Mouse (Mus musculus) neural tube, embryonic 11.5 days (tissue): ENCODE results near the gene Ube2n. TPM values are rescaled to one million over a fixed set of nuclear protein-coding genes. Genes with fewer than 3 reads are reported as not detected.

Experiments used
- ATAC-seq: fragments of 200-750 bp; cut with Nextera tagmentation; 2 replicates; pipeline ENCODE4 v1.8.0; 2017; ENCODE audit warnings: moderate number of reproducible peaks, mild to moderate bottlenecking, moderate TSS enrichment, moderate library complexity; ENCODE audit not compliant: insufficient read depth, low FRiP score, low TSS enrichment
- DNase-seq: peaks from one replicate; pipeline ENCODE4 v3.0.0-alpha.2; 2015; ENCODE audit warnings: low spot score
- H3K27ac ChIP-seq: fragments of 300-500 bp; sonication (generic); 2 replicates; pipeline ENCODE4 v1.5.1; 2014; ENCODE audit warnings: low read depth, mild to moderate bottlenecking, low read length
- H3K27me3 ChIP-seq: fragments of 300-500 bp; sonication (generic); 2 replicates; pipeline ENCODE4 v1.6.1; 2014; ENCODE audit warnings: mild to moderate bottlenecking, low read length, mixed read lengths; ENCODE audit not compliant: control insufficient read depth, insufficient read depth
- H3K36me3 ChIP-seq: fragments of 300-500 bp; sonication (generic); 2 replicates; pipeline ENCODE4 v1.6.1; 2014; ENCODE audit warnings: mild to moderate bottlenecking, low read length, moderate library complexity, mixed read lengths; ENCODE audit not compliant: control insufficient read depth, insufficient read depth
- H3K4me1 ChIP-seq: fragments of 300-500 bp; sonication (generic); 2 replicates; pipeline ENCODE4 v1.6.1; 2014; ENCODE audit warnings: low read length, mixed read lengths; ENCODE audit not compliant: control insufficient read depth, insufficient read depth
- H3K4me2 ChIP-seq: fragments of 300-500 bp; sonication (generic); 2 replicates; pipeline ENCODE4 v1.6.1; 2014; ENCODE audit warnings: low read depth, mild to moderate bottlenecking, moderate library complexity
- H3K4me3 ChIP-seq: fragments of 300-500 bp; sonication (generic); 2 replicates; pipeline ENCODE4 v1.5.1; 2014; ENCODE audit warnings: low read depth, low read length
- H3K9ac ChIP-seq: fragments of 300-500 bp; sonication (generic); 2 replicates; pipeline ENCODE4 v1.6.1; 2014; ENCODE audit warnings: mild to moderate bottlenecking, low read length
- H3K9me3 ChIP-seq: fragments of 300-500 bp; sonication (generic); 2 replicates; pipeline ENCODE4 v1.6.1; 2016; ENCODE audit warnings: low read length; ENCODE audit not compliant: control insufficient read depth
- WGBS: fragments of 180-500 bp; shearing (Covaris S2); extraction: QIAGEN DNeasy Blood & Tissue Kit; methylation state at CpG from one replicate; pipeline ENCODE4 v1.1.7; 2014; 5-methylcytosine and 5-hydroxymethylcytosine counted together
- polyA plus RNA-seq: library from polyadenylated mRNA; unstranded; fragments of >200 nt; fragmentation: Nextera tagmentation; extraction: Ambion mirVana; gene quantifications from 2 replicates; pipeline ENCODE4 v1.2.1, GENCODE M21; 2014

Gene Ube2n
- polyA plus RNA-seq, 1 experiment from 2014 or later, result 477 TPM

DNA sequence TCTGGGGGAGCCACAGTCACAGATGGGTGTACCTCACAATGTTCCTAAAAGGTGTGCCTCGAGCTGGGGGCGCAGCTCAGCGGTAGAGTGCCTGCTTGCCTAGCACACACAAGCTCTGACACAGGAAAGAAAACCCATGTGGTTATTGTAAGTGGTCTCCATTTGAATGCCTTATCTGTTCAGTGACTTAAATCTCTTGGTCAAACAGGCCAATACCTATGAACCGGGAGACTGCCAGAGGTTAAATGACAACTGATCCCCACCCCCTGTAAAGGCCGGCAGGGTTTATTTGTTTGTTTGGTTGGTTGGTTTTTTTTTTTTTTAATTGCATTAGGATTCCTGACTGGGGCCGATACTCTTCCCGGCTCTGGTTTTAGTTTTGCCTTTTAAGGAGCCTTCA, 44.5 kb downstream of the Ube2n start:
- ATAC-seq (no peak), DNase-seq (no peak)
- no peak overlapping the region for H3K4me3 ChIP-seq
- H3K4me1 ChIP-seq, result peaks cover 6% of the 10 kb centered on the region; the same call in 1 of the 2 replicates
- H3K4me2 ChIP-seq, result no peak overlapping the region
- no peaks in the 10 kb centered on the region for H3K27me3 ChIP-seq
- WGBS, result 77% methylated on average over 7 of the region's 7 CpGs
- no peak overlapping the region for H3K9ac ChIP-seq
- no peaks in the 10 kb centered on the region for H3K9me3 ChIP-seq
- no peak overlapping the region for H3K27ac ChIP-seq
- H3K36me3 ChIP-seq, result no peaks in the 10 kb centered on the region

DNA sequence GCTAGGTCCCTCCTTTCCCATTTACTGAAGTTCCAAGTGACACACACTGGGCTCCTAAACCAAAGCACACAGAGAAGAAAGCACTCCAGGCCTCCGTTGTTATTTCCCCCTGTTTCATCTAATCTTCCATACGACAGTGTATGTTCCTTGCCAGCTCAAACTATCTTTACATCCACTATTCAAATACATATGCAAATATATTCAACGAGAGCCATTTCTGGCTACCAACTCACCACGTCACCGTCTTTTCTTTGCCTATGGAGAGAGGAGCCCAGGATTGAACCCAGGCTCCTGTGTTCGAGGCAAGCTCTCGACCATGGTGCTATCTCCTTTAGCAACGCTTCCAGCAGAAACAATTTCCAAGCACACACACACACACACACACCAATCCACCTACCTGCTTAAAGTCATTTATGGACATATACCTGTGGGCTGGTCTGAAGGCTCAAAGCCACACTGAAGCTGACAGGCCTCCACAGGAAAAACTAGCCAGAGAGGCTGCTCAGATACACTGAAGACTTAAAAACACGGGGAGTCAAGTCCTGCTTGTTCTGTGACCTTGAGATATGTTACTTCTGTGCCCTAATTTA, 45.5 kb downstream of the Ube2n start:
- no peak overlapping the region for H3K4me2 ChIP-seq
- H3K27me3 ChIP-seq, result no peaks in the 10 kb centered on the region
- no peak for DNase-seq
- H3K27ac ChIP-seq, result no peak overlapping the region
- ATAC-seq, result no peak
- H3K9me3 ChIP-seq, result no peaks in the 10 kb centered on the region
- no peak overlapping the region for H3K4me3 ChIP-seq
- peaks cover 7% of the 10 kb centered on the region; the same call in 1 of the 2 replicates for H3K4me1 ChIP-seq
- H3K36me3 ChIP-seq, result no peaks in the 10 kb centered on the region
- no peak overlapping the region for H3K9ac ChIP-seq
- 91% methylated on average over 9 of the region's 9 CpGs for WGBS

DNA sequence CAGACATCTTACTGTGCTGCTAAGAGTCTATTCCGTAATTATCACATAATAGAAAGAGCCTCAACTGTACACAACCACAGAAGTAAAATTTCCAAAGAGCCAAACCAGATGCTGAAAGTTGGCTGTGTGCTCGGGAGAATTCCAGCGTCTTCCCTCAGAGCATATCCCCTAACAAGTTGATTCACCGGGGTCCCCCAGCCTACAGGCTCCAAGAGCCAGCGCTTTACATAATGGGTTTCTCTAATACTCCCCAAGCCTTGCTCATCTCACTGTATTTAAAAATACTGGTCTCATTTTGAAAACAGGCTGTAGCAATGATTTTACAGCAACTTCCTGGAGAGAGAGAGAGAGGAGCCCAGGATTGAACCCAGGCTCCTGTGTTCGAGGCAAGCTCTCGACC, 46.7 kb downstream of the Ube2n start:
- peak overlapping the region; percentile 95 for H3K4me3 ChIP-seq
- H3K27ac ChIP-seq, result no peak overlapping the region
- H3K4me1 ChIP-seq, result peaks cover 12% of the 10 kb centered on the region; the same call in 1 of the 2 replicates
- no peaks in the 10 kb centered on the region for H3K36me3 ChIP-seq
- ATAC-seq (no peak), DNase-seq (no peak)
- H3K9ac ChIP-seq, result no peak overlapping the region
- H3K9me3 ChIP-seq, result no peaks in the 10 kb centered on the region
- H3K4me2 ChIP-seq, result peak overlapping the region; percentile 79
- H3K27me3 ChIP-seq, result no peaks in the 10 kb centered on the region
- WGBS, result 60% methylated on average over 7 of the region's 7 CpGs

DNA sequence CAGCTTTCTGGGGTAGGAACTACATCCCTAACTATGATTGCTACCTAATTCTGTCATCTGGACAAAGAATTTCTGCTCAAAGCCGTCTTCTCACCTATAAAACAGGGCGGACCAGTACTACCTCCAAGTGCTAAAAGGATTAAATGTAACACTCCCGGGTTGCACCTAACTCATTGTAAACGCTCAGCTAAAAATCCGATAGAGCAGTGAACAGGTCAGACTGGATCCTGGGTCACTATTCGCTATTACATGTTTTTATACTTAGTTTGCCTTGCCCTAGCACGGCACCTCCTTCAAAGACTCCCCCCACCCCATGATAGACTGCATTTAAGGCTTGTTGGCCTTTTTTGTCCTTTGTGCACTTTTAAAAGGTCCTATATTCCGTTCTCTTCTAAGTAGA, 47.5 kb downstream of the Ube2n start:
- Histone ChIP-seq H3K27ac (no peak overlapping the region), H3K4me1 (peaks cover 12% of the 10 kb centered on the region; the same call in 1 of the 2 replicates), H3K27me3 (no peaks in the 10 kb centered on the region), H3K4me2 (peak overlapping the region; percentile 79), H3K4me3 (peak overlapping the region; percentile 95), H3K9ac (peak overlapping the region; percentile 97), H3K36me3 (no peaks in the 10 kb centered on the region), H3K9me3 (no peaks in the 10 kb centered on the region)
- ATAC-seq (no peak), DNase-seq (no peak)
- 9% methylated on average over 8 of the region's 8 CpGs for WGBS

DNA sequence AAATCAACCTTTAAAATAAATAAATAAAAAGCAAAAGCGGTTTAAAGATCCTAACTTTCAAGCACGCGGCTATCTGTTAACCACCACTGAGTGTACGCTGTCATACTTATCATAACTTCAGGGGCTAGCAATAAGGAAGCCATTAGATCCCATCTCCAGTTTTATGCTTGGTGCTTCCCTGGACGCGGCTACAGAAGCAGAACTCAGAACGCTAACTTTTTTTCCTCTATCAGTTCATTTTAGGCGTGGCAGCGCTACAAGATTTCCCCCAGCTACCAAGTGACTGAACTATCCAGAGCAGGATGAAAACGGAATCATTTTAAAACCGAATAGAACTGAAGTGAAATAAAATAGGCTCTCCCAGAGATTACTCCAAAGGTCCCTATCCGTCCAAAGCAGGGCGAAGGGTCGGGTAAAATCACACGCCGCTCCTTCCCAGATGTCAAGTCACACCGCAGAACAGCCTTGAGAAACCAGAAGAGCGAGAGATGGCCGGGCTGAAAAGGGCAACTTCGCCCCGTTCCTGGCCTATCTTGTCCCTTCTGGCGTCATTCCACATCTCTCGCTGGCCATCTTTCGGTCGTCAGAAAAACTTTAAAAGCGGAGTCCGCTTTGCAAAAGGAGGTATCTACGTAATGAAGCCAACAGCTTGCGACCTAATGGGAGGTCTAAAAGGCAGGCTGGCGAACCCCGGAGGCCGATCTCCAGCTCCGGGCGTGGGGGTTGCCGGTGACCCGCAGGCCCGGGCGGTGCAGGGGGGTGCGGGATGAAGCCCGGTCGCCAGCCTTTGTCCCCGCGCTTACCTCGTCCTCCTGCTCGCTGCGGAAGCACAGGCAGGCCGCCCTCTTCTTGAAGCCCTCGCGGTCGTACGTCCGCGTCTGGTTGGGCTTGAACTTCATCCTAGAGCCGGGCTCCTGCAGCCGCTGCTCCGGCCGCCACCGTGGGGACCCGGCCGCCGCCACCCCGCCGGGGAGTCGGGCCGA, 48.2 kb downstream of the Ube2n start:
- Histone ChIP-seq H3K4me3 (peak overlapping the region; percentile 95), H3K9ac (peak overlapping the region; percentile 97), H3K27ac (peak overlapping the region; percentile 92), H3K36me3 (no peaks in the 10 kb centered on the region), H3K27me3 (no peaks in the 10 kb centered on the region), H3K9me3 (no peaks in the 10 kb centered on the region), H3K4me1 (peaks cover 12% of the 10 kb centered on the region; the same call in 1 of the 2 replicates), H3K4me2 (peak overlapping the region; percentile 79)
- WGBS, result 2% methylated on average over 65 of the region's 65 CpGs
- ATAC-seq (peak; percentile 78), DNase-seq (peak; percentile 66)

DNA sequence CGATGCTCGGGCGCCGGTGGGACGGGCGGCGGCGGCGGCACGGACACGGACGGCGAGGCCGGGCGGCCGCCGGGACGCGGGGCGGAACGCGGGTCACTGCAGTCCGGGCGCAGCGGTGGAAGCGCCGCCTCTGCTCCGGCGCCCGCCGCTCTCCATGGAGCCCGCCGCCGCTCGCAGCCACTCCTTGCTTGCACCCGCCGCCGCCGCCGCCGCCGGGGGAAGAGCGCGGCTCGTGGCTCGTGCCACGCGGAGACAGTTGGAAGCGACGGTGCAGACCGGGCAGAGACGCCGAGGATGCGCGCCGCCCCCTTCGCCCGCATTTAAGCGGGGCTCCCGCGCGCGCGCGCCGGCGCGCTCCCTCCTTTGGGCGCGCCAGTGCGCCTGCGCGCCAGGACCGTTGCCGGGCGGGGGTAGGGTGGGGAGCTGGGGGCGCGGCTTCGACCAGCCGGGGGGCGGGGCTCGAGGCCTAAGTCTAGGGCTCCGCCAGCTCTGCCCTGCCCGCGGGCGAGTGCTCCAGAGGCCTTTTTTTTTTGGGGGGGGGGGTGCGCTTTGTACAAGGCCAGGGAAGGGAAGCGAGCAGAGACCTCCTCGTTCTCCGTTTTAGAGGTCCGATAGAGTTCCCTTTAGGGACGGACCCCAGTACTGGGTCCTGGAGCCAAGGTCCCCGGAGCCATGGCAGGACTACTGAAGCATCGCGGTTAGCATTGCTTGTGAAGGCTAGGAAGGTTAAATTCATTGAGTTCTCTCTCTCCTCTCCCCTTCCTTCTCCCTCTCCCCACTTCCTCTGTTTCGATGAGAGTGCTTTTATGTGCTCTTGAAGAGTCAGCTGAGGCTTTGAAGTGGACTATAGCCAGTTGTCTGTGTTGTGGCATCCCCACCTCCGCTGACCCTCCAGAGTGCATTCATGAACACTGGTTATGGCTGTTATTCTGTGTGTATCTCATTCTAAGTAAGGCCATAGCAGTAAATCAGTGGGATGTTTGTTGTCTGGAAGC, 49.2 kb downstream of the Ube2n start, which contains the start of gene Nudt4:
TSS of gene Nudt4 (minus strand) at position 296 of the 995 bp plus-strand sequence.
- Histone ChIP-seq H3K4me3 (peak within 1 kb of the TSS; percentile 95), H3K4me2 (peak within 1 kb of the TSS; percentile 79), H3K36me3 (no peaks in the 10 kb centered on the region), H3K9me3 (no peaks in the 10 kb centered on the region), H3K9ac (peak within 1 kb of the TSS; percentile 97), H3K4me1 (peaks cover 12% of the 10 kb centered on the region; the same call in 1 of the 2 replicates), H3K27ac (peak within 1 kb of the TSS; percentile 92), H3K27me3 (no peaks in the 10 kb centered on the region)
- 2% methylated on average over 42 of the region's 97 CpGs for WGBS
- peak; percentile 98 for DNase-seq
- peak; percentile 90 for ATAC-seq

DNA sequence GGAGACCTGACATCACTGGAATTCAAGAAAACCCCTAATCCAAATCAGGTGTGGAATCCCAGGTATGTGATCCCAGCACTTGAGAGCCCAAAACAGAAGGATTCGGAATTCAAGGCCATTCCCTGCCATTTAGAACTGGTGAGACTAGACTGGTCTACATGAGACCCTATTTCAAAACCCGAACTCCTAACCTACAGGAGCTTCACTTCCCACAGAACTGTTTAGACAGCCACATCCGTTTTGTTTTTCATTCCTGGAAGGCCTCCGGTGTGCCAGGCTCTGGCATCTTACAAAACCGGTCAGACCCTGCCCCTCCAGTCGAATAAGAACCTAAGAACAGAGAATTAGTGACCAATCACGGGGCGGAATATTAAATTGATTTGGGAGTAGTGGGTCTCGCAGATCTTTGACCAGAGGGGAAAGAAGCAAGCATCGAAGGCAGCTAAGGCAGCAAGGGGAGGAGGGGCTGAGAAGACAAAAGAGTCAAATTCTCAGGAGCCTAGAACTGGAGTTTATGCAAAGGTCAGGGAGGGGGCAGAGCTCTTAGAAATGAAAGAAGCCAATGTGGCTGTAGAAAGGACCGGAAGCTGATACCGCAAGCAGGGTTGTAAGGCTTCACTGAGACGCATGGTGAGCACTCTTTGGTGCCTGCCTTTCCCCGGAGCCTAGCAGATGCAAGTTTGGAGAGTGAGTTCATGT, 50.4 kb downstream of the Ube2n start:
- Histone ChIP-seq H3K36me3 (no peaks in the 10 kb centered on the region), H3K4me2 (no peak overlapping the region), H3K27ac (no peak overlapping the region; the same call in 1 of the 2 replicates), H3K9me3 (no peaks in the 10 kb centered on the region), H3K9ac (no peak overlapping the region), H3K4me1 (peaks cover 12% of the 10 kb centered on the region; the same call in 1 of the 2 replicates), H3K4me3 (no peak overlapping the region), H3K27me3 (no peaks in the 10 kb centered on the region)
- ATAC-seq (no peak), DNase-seq (peak; percentile 47)
- 20% methylated on average over 14 of the region's 14 CpGs for WGBS
